Comparison of ENCODE assay signal across 16 mouse cellular contexts in the genomic region with DNA sequence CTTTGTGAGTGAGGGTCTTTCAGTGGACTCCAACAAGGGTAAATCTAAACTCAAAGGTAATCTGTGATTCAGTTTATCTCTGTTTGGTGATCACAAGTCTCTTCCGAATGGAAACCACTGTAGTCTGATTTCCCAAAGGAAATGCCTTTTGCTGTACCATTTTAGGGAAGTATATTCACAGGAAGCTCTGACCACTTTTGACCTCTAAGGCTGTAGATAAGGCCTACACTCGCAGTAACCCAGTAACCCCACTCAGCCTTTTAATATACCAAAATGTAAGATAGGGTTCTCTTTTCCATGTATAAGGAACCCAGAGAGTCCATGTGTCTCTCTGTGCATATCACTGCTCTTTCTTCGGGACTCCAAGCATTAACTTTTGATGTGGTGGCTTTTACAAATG. TPM values are rescaled to one million over a fixed set of nuclear protein-coding genes. Genes with fewer than 3 reads are reported as not detected.
"Had no signal": no experiment of that assay in that cellular context is flagged by ENCODE, and none has a peak within 500 bp of the region (broad histone marks: within the 10 kb centered on the region; RNA-seq: fewer than 3 reads in every experiment).

No protein-coding gene starts in this region.

- ATAC-seq: midbrain, embryonic 15.5 days had no signal

- H3K4me2 ChIP-seq: kidney, embryonic 15.5 days; limb, embryonic 15.5 days; liver, embryonic 13.5 days; midbrain, embryonic 11.5 days; midbrain, embryonic 15.5 days; neural tube, embryonic 12.5 days had no signal

- H3K9ac ChIP-seq: kidney, embryonic 15.5 days; limb, embryonic 15.5 days; liver, embryonic 13.5 days; midbrain, embryonic 15.5 days; neural tube, embryonic 12.5 days had no signal

- H3K36me3 ChIP-seq: kidney, embryonic 15.5 days; limb, embryonic 15.5 days; liver, embryonic 13.5 days; midbrain, embryonic 15.5 days; neural tube, embryonic 12.5 days had no signal

- H3K4me1 ChIP-seq: limb, embryonic 15.5 days; neural tube, embryonic 12.5 days had no signal

- H3K27ac ChIP-seq: left cerebral cortex, adult 2 months; limb, embryonic 15.5 days; liver, embryonic 13.5 days; midbrain, embryonic 15.5 days; neural tube, embryonic 12.5 days; stomach, postnatal 0 days had no signal

- H3K4me3 ChIP-seq: kidney, embryonic 15.5 days; left cerebral cortex, adult 2 months; limb, embryonic 15.5 days; liver, embryonic 13.5 days; megakaryocyte, embryonic 14.5 days; midbrain, embryonic 15.5 days; neural tube, embryonic 12.5 days had no signal

- H3K27me3 ChIP-seq: kidney, embryonic 15.5 days; limb, embryonic 15.5 days; liver, embryonic 13.5 days; midbrain, embryonic 15.5 days; neural tube, embryonic 12.5 days had no signal

- H3K9me3 ChIP-seq: kidney, embryonic 15.5 days; limb, embryonic 15.5 days; liver, embryonic 13.5 days; midbrain, embryonic 15.5 days; neural tube, embryonic 12.5 days had no signal

- DNase-seq: kidney, adult 2 months; kidney, postnatal 14 days; liver, embryonic 13.5 days; lung, adult 18-20 months; retina, postnatal 1 day; right cerebral cortex, postnatal 4 days; thymus, postnatal 4 days had no signal

RNA-seq across cellular contexts. Expression of a gene that starts 23.2 kb away (rescaled TPM):
- total RNA-seq: left cerebral cortex, adult 2 months; left cerebral cortex, postnatal 25 days had no signal
